Mouse (Mus musculus): ENCODE data around the gene Defb23.

Defb23 gene

DNA sequence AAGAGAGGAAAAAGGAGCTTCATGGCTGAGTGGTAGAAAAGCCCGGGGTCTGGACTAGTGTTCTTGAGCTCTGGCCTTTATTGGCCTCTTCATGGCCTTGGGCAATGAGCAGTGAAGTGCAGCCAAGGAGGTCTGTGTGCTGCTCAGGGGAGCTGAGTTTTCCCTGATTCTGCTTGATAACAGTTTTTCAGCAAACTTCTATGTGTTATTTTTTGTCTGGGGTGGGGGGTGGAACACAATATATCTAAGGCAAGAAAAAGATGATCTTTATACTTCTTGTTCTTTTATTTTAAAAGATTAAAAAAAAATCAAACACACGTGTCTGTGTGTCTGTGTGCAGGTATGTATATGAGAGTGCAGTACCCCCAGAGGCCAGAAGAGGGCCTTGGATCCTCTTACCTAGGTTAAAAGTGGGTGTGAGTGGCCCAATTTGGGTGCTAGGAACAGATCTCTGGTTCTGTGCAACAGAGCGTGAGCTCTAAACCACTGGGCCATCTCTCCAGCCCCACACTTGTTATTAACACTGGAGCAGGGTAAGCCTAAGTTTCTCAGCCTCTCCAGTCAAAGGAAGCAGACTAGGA, at the start of gene Defb23:
Gene Defb23 (minus strand): TSS at position 51 of the 581 bp plus-strand sequence.
- no peak for DNase-seq (ENCODE audit: extremely low spot score, low spot score)

DNA sequence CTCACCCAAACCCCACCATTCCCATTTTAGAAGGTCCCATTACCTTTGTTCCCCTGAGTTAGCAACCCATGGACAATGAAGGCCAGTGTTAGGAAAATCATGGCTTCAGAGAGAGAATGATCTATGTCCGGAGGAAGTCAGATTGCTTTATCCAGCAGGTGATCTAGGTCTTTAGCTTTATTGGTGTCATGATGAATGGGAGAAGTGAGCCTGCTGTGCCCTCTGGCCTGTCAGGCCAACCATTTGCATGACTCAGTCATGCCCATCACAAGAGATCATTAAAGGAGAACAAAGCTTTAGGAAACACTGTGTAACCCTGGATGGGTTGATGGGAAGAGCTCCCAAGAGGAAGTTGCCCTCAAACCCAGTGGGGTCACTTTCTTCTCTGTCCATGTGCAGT, 47.2 kb upstream of the Defb23 start, which contains the start of gene Defb26:
Gene Defb26 (minus strand): TSS at position 101 of the 400 bp plus-strand sequence.
- DNase-seq (ENCODE audit: extremely low spot score, low spot score) = no peak

DNA sequence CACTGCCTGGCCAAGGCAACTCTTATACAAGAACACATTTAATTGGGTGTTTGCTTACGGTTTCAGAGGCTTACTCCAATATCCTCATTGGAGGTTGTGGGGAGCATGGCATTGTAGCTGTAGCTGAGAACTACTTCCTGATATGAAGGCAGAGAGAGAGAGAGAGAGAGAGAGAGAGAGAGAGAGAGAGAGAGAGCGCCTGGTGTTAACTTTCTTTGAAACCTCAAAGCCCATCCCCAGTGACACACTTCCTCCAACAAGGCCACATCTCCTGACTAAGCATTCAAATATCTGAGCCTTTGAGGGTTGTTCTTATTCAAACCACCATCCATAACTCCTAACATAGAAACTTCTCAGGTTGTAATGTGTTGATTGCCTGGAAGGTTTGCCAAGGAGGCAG, 39.5 kb upstream of the Defb23 start:
- DNase-seq (ENCODE audit: extremely low spot score, low spot score) = no peak

GRCm38 (mm10) chr2:152500863-152501229, 36.4 kb upstream of the Defb23 start:
- DNase-seq (ENCODE audit: extremely low spot score, low spot score) = no peak

DNA sequence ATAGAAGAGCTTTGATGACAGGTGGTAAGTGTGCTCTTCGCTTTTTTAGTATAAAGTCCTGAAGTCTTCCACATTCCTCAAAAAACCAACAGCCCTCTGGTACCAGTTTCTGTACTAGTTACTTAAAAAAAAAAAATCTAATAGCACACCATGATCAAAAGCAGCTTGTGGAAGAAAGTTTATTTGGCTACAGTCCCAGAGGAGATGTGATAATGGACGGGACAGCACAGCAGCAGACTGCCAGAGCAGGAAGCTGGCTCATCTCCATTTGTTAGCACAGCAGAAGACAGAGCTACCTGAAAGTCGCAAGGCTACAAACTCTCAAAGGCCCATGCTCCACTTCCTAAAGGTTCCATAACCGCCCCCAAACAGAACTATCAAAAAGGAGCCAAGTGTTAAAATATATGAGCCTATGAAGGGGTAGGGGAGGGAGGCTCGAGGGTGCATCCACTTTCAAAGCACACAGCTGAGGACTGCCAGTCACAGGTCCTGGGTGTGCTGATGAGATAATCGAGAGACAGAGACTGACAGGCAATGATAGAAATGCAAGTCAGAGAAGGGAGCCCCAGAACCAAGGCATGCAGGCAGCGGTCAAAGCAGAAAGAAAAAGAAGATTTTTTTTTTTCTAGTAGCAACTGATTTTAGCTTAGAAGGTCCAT, 35.9 kb upstream of the Defb23 start:
- DNase-seq (ENCODE audit: extremely low spot score, low spot score) = no peak

DNA sequence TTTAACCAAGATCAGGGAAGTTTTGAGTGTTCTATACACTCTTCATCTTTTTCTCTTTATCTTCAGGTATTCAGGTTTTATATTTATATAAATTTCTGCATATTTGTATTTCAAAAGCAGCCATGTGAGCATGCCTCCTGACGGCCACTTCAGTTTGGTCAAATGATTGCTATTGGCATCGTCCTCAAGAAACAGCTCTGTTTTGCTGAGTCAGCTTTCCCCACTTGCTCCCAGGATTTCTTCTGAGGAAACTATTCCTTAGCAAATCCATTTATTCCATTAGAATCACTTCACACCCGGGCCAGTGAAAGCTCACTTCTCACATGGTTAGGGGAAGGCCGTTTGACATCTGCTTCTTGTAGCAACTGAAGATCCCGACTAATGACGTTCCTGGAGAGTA, 33.6 kb upstream of the Defb23 start:
- DNase-seq (ENCODE audit: extremely low spot score, low spot score) = no peak

GRCm38 (mm10) chr2:152493151-152493550, 28.7 kb upstream of the Defb23 start:
- no peak for DNase-seq (ENCODE audit: extremely low spot score, low spot score)

DNA sequence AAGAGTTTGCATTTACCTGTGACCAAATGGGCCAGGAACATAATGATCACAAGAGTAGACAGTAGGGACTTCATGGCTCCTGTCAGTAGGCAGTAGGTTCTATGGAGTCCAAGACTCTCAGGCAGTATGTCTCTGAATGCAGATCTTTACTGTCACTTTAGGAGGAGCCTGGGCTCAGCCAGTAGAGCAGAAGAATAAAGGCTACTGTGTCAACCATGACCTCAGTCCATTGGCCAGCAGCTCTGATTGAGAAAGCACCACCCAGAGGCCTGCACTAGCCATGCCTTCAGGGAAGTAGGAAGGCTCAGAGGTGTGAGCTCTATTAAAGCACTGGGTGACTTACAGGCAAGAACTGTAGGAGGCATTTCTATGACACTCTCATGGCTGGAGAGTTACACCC, 25.6 kb upstream of the Defb23 start, which contains the start of gene Defb22:
Gene Defb22 (minus strand): TSS at position 101 of the 400 bp plus-strand sequence.
- DNase-seq (ENCODE audit: extremely low spot score, low spot score) = no peak

DNA sequence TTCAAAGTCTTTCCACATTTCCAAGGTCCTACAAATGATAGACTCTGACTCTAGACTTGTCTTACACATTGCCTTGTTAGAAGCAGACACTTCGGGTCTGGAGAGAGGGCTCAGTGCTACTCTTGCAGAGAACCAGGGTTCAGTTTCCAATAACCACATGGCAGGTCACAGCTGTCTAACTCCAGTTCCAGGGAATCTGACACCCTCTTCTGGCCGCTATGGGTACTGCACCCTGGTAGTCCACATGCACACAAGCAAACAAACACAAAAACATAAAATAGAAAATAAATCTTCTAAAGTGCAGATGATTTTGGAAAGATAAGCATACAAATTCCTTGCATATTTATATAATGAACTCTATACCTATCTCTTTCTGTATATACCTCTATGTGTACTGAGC, 22.6 kb upstream of the Defb23 start:
- DNase-seq (ENCODE audit: extremely low spot score, low spot score) = peak; percentile 18

GRCm38 (mm10) chr2:152481726-152482125, 17.3 kb upstream of the Defb23 start:
- no peak for DNase-seq (ENCODE audit: extremely low spot score, low spot score)

DNA sequence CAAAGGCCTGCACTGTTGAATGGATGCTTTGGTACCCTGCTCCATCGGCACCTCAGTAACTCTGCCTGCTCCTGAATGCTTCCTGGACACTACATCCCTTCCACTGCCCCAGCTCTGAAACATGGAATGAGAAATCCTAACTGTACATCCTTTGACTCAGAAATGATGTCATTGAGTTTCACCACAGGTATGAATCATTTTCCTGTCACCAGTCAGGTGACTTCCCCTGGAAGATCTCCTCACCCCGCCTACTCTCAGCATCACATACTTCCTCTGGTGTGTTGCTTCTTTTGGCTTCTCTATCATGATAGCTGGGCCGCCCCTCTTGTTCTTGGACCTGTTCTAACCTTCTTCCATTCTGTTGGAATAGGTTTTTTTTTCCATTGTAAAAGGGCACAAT, 16.5 kb upstream of the Defb23 start:
- DNase-seq (ENCODE audit: extremely low spot score, low spot score) = no peak

- DNase-seq (ENCODE audit: extremely low spot score, low spot score) = no peak
Measured at GRCm38 (mm10) chr2:152476763-152477162, 12.3 kb upstream of the Defb23 start, which contains the start of gene Defb20. Gene Defb20, plus strand, starts transcription at chr2:152477063.

GRCm38 (mm10) chr2:152472434-152472833, 8.0 kb upstream of the Defb23 start:
- no peak for DNase-seq (ENCODE audit: extremely low spot score, low spot score)

DNA sequence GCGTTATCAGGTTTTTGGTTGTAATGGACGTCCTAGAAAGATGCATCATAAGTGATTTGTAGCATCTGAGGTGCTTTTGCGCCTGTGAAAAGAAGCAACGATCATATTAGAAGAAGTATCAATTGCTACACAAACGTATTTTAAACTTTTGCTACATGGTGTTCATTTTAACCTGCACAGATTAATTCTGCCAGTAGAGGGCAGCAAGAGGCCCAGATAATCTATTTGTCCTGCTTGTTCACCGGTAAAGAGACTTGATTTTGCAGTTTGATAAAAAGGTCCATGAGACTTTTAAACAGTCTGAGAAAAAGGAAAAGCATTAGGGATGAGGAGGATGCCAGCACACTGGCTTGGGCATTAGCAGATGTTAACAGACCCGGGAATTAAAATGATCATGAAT, 6.6 kb upstream of the Defb23 start:
- peak; percentile 26 for DNase-seq (ENCODE audit: extremely low spot score, low spot score)

DNA sequence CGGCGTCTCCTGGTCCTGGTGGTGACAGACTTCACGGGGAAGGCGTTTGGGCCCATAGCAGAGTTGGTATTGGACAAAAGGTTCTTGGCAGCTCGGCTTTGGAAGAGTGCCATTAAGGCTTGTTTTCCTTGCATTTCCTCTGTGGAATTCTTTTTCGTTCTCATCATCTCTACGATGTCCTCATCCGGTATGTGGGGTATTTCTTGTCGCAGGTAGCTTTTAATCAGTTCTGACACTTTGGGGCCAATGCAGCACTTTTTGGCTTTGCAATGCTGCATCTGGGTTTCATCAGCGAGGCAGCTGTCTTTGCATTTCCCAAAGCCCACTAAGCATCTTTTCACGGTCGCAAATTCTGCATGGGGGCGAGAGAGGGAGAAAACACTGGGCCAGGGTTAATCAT, 5.2 kb downstream of the Defb23 start:
- DNase-seq (ENCODE audit: extremely low spot score, low spot score) = no peak

DNA sequence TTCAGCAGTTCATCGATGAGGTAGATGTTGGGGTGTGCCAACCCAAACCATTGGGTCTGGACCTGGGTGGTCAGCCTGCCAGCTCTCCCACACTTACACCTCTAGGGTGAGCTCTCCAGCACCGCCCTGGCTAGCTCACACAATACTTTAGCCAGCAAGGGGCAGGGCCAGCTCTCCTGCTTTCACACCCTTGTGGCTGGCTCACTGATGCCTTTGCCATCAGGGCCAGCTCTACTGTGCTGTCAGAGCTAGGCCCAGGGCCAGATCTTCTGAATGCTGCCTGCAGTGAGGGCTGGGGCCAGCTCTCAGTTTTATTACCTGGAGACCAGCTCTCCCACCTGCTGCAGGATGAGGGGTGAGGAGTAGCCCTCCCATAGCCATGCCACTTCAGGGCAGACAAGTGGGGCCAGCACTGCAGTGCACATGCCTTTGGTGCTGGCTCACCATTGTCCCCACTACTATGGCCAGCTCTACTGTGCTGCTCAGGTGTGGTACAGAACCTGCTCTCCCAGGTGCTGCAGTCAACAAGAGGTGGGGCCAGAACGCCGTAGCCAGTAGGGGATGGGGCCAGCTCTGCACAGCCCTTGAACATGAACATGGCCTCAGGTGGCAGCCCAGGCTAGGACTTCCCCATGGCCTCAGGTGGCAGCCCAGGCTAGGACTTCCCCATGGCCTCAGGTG, 12.2 kb downstream of the Defb23 start:
- no peak for DNase-seq (ENCODE audit: extremely low spot score, low spot score)

DNA sequence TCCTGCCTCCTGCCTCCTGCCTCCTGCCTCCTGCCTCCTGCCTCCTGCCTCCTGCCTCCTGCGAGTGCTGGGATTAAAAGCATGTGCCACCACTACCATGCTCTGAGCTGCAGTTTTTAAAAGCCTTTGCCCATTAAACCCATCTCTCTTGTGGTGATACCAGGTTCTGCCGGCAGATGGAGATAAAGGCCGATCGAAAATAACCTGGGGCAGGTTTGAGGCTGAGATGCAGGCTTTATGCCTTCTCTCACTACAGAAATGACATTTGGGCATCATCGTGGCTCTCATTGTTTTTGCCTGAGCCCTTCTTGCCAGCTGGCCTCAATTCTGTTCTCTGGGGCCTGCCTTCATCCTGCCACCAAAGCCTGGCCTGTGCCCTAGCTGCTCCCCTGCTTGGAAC, 14.2 kb downstream of the Defb23 start:
- peak; percentile 63 for DNase-seq (ENCODE audit: extremely low spot score, low spot score)

- no peak for DNase-seq (ENCODE audit: extremely low spot score, low spot score)
Measured at GRCm38 (mm10) chr2:152447461-152447860, 17.0 kb downstream of the Defb23 start.

- DNase-seq (ENCODE audit: extremely low spot score, low spot score) = no peak
Measured at GRCm38 (mm10) chr2:152446642-152447041, 17.8 kb downstream of the Defb23 start.

DNA sequence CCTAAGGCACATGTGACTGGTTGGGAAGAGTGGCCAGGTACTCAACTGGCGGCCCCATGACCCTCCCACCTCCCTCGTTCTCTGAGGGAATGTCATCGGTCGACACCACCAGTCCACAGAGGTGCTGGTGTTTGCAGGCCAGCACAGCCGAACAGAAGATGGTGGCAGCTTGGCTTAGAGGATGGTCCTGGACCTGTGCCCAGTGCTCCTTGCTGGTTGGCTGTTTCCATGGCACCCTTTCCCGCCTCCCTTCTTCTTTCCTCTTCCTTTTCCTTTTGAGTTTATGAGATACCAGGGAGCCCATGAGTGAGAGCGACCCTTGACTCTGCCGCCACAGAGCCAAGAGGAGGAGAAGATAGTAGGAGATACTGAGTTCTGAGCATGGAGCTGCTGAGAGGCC, 21.1 kb downstream of the Defb23 start:
- DNase-seq (ENCODE audit: extremely low spot score, low spot score) = no peak

- DNase-seq (ENCODE audit: extremely low spot score, low spot score) = no peak
Measured at GRCm38 (mm10) chr2:152442322-152442721, 22.1 kb downstream of the Defb23 start.

- DNase-seq (ENCODE audit: extremely low spot score, low spot score) = no peak
Measured at GRCm38 (mm10) chr2:152439833-152440232, 24.6 kb downstream of the Defb23 start.

DNA sequence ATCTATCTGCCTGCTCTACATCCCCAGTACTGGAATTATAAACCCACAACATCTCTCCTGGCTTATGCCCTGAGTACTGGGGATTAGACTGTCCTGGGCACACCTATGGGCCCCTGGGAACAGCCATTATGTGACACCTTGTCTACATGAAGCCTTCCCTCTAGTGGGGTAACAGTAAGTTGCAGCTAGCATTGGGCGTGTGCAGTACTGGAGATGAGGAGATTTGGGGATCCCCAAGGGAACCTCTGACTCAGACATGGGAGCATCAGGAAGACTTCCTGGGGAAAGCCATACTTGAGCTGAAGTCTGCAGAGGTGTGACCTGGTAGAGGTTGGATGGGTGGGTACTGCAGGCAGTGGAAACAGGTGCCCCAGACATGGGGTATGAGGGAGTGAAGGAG, 25.5 kb downstream of the Defb23 start:
- no peak for DNase-seq (ENCODE audit: extremely low spot score, low spot score)
